Mouse (Mus musculus) kidney, adult 2 months (tissue): ENCODE measurements around the gene Tmem9b. TPM values are rescaled to one million over a fixed set of nuclear protein-coding genes. Genes with fewer than 3 reads are reported as not detected.

Experiments used
- DNase-seq: peaks from one replicate; pipeline ENCODE4 v3.0.0; 2021
- H3K27ac ChIP-seq: fragments of 200-500 bp; 2 replicates; pipeline ENCODE4 v1.5.1; 2012; ENCODE audit warnings: low read depth, low read length, control low read depth, inconsistent platforms; ENCODE audit not compliant: insufficient read depth
- H3K27me3 ChIP-seq: fragments of 200-500 bp; replicated peaks from 2 replicates; pipeline ENCODE4 v1.6.1; 2012; ENCODE audit warnings: mild to moderate bottlenecking, moderate library complexity, low read length, inconsistent platforms; ENCODE audit not compliant: control insufficient read depth, insufficient read depth
- H3K36me3 ChIP-seq: fragments of 200-500 bp; 2 replicates; pipeline ENCODE4 v1.6.1; 2012; ENCODE audit warnings: mild to moderate bottlenecking, moderate library complexity, low read length, inconsistent platforms; ENCODE audit not compliant: control insufficient read depth, insufficient read depth
- H3K4me1 ChIP-seq: fragments of 200-500 bp; 2 replicates; pipeline ENCODE4 v1.6.1; 2011; ENCODE audit warnings: low read length; ENCODE audit not compliant: control insufficient read depth, insufficient read depth
- H3K4me3 ChIP-seq: fragments of 200-500 bp; 2 replicates; pipeline ENCODE4 v1.5.1; 2011; ENCODE audit warnings: mild to moderate bottlenecking, low read depth, low read length, control low read depth; ENCODE audit not compliant: insufficient read depth
- CTCF ChIP-seq: fragments of 200-500 bp; conservative IDR thresholded peaks from 2 replicates; pipeline ENCODE4 v1.5.1; 2011; ENCODE audit warnings: low read depth, mild to moderate bottlenecking, control low read depth, low read length, moderate library complexity, mixed read lengths; ENCODE audit not compliant: insufficient read depth, insufficient read length
- POLR2A ChIP-seq: fragments of 200-500 bp; IDR thresholded peaks from one replicate; pipeline ENCODE4 v1.6.1; 2011; ENCODE audit warnings: low read depth, low read length, control low read depth
- WGBS: fragments of 180-500 bp; shearing (Covaris S2); methylation state at CpG from one replicate; pipeline ENCODE4 v1.1.7; 2018; 5-methylcytosine and 5-hydroxymethylcytosine counted together
- polyA plus RNA-seq: library from polyadenylated mRNA; depleted of rRNA; stranded (reverse); fragments of >200 nt; gene quantifications from 2 replicates; pipeline ENCODE4 v1.2.3, GENCODE M21; 2012

The Tmem9b gene
- polyA plus RNA-seq, 1 experiment = 74.5 TPM

- WGBS = 97% methylated on average over 1 of the region's 1 CpGs
- Histone ChIP-seq H3K4me3 (no peak overlapping the region), H3K4me1 (no peaks in the 10 kb centered on the region), H3K27me3 (no peaks in the 10 kb centered on the region), H3K36me3 (peaks cover 12% of the 10 kb centered on the region), H3K27ac (no peak overlapping the region)
- no peak for TF ChIP-seq POLR2A
- TF ChIP-seq CTCF = no peak
- DNase-seq = no peak
Observed at GRCm38 (mm10) chr7:109741060-109741459, 11.6 kb downstream of the Tmem9b start.

- TF ChIP-seq POLR2A (no peak), CTCF (no peak)
- H3K27me3 ChIP-seq = no peaks in the 10 kb centered on the region
- H3K4me3 ChIP-seq = no peak overlapping the region
- DNase-seq = no peak
- 61% methylated on average over 5 of the region's 5 CpGs for WGBS
- no peaks in the 10 kb centered on the region for H3K4me1 ChIP-seq
- no peak overlapping the region for H3K27ac ChIP-seq
- H3K36me3 ChIP-seq = peaks cover 12% of the 10 kb centered on the region
Observed at GRCm38 (mm10) chr7:109739822-109740370, 12.8 kb downstream of the Tmem9b start.

- H3K27ac ChIP-seq = peak overlapping the region; percentile 41; the same call in 1 of the 2 replicates
- H3K4me1 ChIP-seq = no peaks in the 10 kb centered on the region
- TF ChIP-seq CTCF (no peak), POLR2A (no peak)
- peaks cover 9% of the 10 kb centered on the region for H3K36me3 ChIP-seq
- H3K27me3 ChIP-seq = no peaks in the 10 kb centered on the region
- WGBS = 74% methylated on average over 4 of the region's 4 CpGs
- peak; percentile 72 for DNase-seq
- no peak overlapping the region for H3K4me3 ChIP-seq
Observed at GRCm38 (mm10) chr7:109734806-109735205, 17.9 kb downstream of the Tmem9b start.

GRCm38 (mm10) chr7:109731626-109732025 lies 21.0 kb downstream of the Tmem9b start, which contains the start of gene Ascl3:
TSS of gene Ascl3 (minus strand) at chr7:109731726.
- Histone ChIP-seq H3K4me3 (no peak within 1 kb of the TSS), H3K36me3 (peaks cover 3% of the 10 kb centered on the region; the same call in 1 of the 2 replicates), H3K27ac (peak within 1 kb of the TSS; percentile 21; the same call in 1 of the 2 replicates), H3K4me1 (no peaks in the 10 kb centered on the region), H3K27me3 (no peaks in the 10 kb centered on the region)
- DNase-seq = no peak
- 84% methylated on average over 5 of the region's 5 CpGs for WGBS
- no peak for TF ChIP-seq POLR2A
- no peak for TF ChIP-seq CTCF

GRCm38 (mm10) chr7:109723697-109724096 lies 29.0 kb downstream of the Tmem9b start, which contains the start of gene BC051019:
TSS of gene BC051019 (minus strand) at chr7:109723850.
- H3K4me3 ChIP-seq = no peak within 1 kb of the TSS
- H3K27me3 ChIP-seq = no peaks in the 10 kb centered on the region
- H3K4me1 ChIP-seq = no peaks in the 10 kb centered on the region
- TF ChIP-seq CTCF = no peak
- TF ChIP-seq POLR2A = no peak
- no peak for DNase-seq
- 85% methylated on average over 5 of the region's 5 CpGs for WGBS
- H3K27ac ChIP-seq = no peak within 1 kb of the TSS
- H3K36me3 ChIP-seq = no peaks in the 10 kb centered on the region

- H3K27me3 ChIP-seq = no peaks in the 10 kb centered on the region
- H3K4me1 ChIP-seq = no peaks in the 10 kb centered on the region
- 95% methylated on average over 8 of the region's 8 CpGs for WGBS
- H3K36me3 ChIP-seq = no peaks in the 10 kb centered on the region
- TF ChIP-seq CTCF (no peak), POLR2A (no peak)
- no peak overlapping the region for H3K4me3 ChIP-seq
- no peak for DNase-seq
- H3K27ac ChIP-seq = no peak overlapping the region
Observed at GRCm38 (mm10) chr7:109723114-109723513, 29.6 kb downstream of the Tmem9b start.

GRCm38 (mm10) chr7:109722618-109723017 lies 30.1 kb downstream of the Tmem9b start:
- no peaks in the 10 kb centered on the region for H3K4me1 ChIP-seq
- WGBS = 100% methylated on average over 2 of the region's 2 CpGs
- DNase-seq = no peak

More at GRCm38 (mm10) chr7:109722618-109723017, 30.1 kb downstream of the Tmem9b start:
- H3K36me3 ChIP-seq = no peaks in the 10 kb centered on the region
- H3K27me3 ChIP-seq = no peaks in the 10 kb centered on the region
- no peak for TF ChIP-seq CTCF
- no peak for TF ChIP-seq POLR2A
- no peak overlapping the region for H3K27ac ChIP-seq
- H3K4me3 ChIP-seq = no peak overlapping the region
